Mouse (Mus musculus): ENCODE measurements at regions not wholly inside any gene's neighbourhood (a gene's known extent, or its start where the extent isn't known, plus 50 kb on each side); places are given as distances from the start of the nearest gene placed in this dataset.

- TF ChIP-seq CTCF (IDR thresholded peaks at IDR 0.05; ENCODE audit: low read depth) (no peak), EP300 (optimal IDR thresholded peaks at IDR 0.05) (no peak)
Observed at GRCm38 (mm10) chr6:135591085-135591484, 228.7 kb downstream of the Emp1 start.

Data from stomach, postnatal 0 days (tissue).